18 mouse cellular contexts compared by ENCODE assay signal in genomic region chr3:9515527-9515926, GRCm38 (mm10).
DNase-seq lines count a peak whose midpoint lies in the region; ATAC-seq and TF ChIP-seq lines count a peak whose summit lies in the region.
"Had no signal": no experiment of that assay in that cellular context is flagged by ENCODE, and none has a peak within 500 bp of the region (broad histone marks: within the 10 kb centered on the region; RNA-seq: fewer than 3 reads in every experiment).

No protein-coding gene starts in this region.

- DNase-seq in heart, postnatal 25 days (ENCODE audit: low spot score): no peak
- no peak for DNase-seq in lung, adult 18-20 months
- no peak for DNase-seq in left cerebral cortex, adult 2 months (ENCODE audit: extremely low spot score in 1 of 2, low spot score in 2 of 2)
- DNase-seq: cerebellum, adult 18-20 months; cerebellum, postnatal 36 days; kidney, adult 8-10 months; kidney, postnatal 14 days; right cerebral cortex, postnatal 14 days; spleen, adult 18-20 months had no signal

- ATAC-seq in heart, embryonic 15.5 days (replicated peaks; ENCODE audit: insufficient number of reproducible peaks, insufficient read depth, low FRiP score, low read depth): no peak; the same call in 1 of the 2 replicates
- ATAC-seq: midbrain, embryonic 15.5 days had no signal

- WGBS in heart, embryonic 15.5 days: 27% methylated on average over 8 of the region's 8 CpGs

- H3K9me3 ChIP-seq in heart, embryonic 15.5 days (replicated peaks): no peaks in the 10 kb centered on the region
- no peaks in the 10 kb centered on the region for H3K9me3 ChIP-seq in E14TG2a.4 (ENCODE audit: low read length)
- no peaks in the 10 kb centered on the region for H3K9me3 ChIP-seq in megakaryocyte, embryonic 14.5 days
- H3K9me3 ChIP-seq: forebrain, embryonic 12.5 days; G1E; lung, embryonic 15.5 days; midbrain, embryonic 15.5 days; neural tube, embryonic 15.5 days had no signal

- H3K4me1 ChIP-seq in heart, embryonic 15.5 days (replicated peaks): peaks cover 33% of the 10 kb centered on the region
- peaks cover 78% of the 10 kb centered on the region for H3K4me1 ChIP-seq in E14TG2a.4 (replicated peaks; ENCODE audit: low read depth, low read length)
- H3K4me1 ChIP-seq in bone marrow macrophage, adult 2 months (ENCODE audit: control insufficient read depth, insufficient read depth, low read length): peaks cover 47% of the 10 kb centered on the region
- peaks cover 38% of the 10 kb centered on the region for H3K4me1 ChIP-seq in megakaryocyte, embryonic 14.5 days

- H3K4me2 ChIP-seq in heart, embryonic 15.5 days: no peak overlapping the region
- H3K4me2 ChIP-seq: forebrain, embryonic 12.5 days; lung, embryonic 15.5 days; midbrain, embryonic 15.5 days; neural tube, embryonic 15.5 days had no signal

- TF ChIP-seq POLR2A in bone marrow macrophage, adult 2 months (IDR thresholded peaks at IDR 0.05; ENCODE audit: borderline replicate concordance, low read depth, low read length): no peak

- no peak overlapping the region for H3K4me3 ChIP-seq in heart, embryonic 15.5 days
- peak overlapping the region; percentile 50 for H3K4me3 ChIP-seq in E14TG2a.4 (replicated peaks; ENCODE audit: low read length)
- no peak overlapping the region for H3K4me3 ChIP-seq in bone marrow macrophage, adult 2 months (ENCODE audit: insufficient read depth, low read length)
- H3K4me3 ChIP-seq in megakaryocyte, embryonic 14.5 days (replicated peaks): peak overlapping the region; percentile 38
- H3K4me3 ChIP-seq in left cerebral cortex, adult 2 months: no peak overlapping the region
- H3K4me3 ChIP-seq: forebrain, embryonic 12.5 days; lung, embryonic 15.5 days; midbrain, embryonic 15.5 days; neural tube, embryonic 15.5 days had no signal

- intact Hi-C loops in heart, postnatal 25 days (cut with DNase I): no loop called here
- intact Hi-C loops in left cerebral cortex, adult 2 months (cut with DNase I): no loop called here

- H3K9ac ChIP-seq in heart, embryonic 15.5 days: no peak overlapping the region
- H3K9ac ChIP-seq: forebrain, embryonic 12.5 days; lung, embryonic 15.5 days; midbrain, embryonic 15.5 days; neural tube, embryonic 15.5 days had no signal

- no peak for TF ChIP-seq CTCF in E14TG2a.4 (conservative IDR thresholded peaks at IDR 0.05; ENCODE audit: low read length)
- no peak for TF ChIP-seq CTCF in bone marrow macrophage, adult 2 months (IDR thresholded peaks at IDR 0.05; ENCODE audit: low read depth, low read length)
- no peak for TF ChIP-seq CTCF in left cerebral cortex, adult 2 months (IDR thresholded peaks at IDR 0.05)

- no peaks in the 10 kb centered on the region for H3K27me3 ChIP-seq in heart, embryonic 15.5 days
- H3K27me3 ChIP-seq in E14TG2a.4 (ENCODE audit: insufficient read depth, low read length): no peaks in the 10 kb centered on the region
- H3K27me3 ChIP-seq in megakaryocyte, embryonic 14.5 days (replicated peaks): no peaks in the 10 kb centered on the region
- H3K27me3 ChIP-seq: lung, embryonic 15.5 days; midbrain, embryonic 15.5 days; neural tube, embryonic 15.5 days had no signal

- no peaks in the 10 kb centered on the region for H3K36me3 ChIP-seq in heart, embryonic 15.5 days
- peaks cover 8% of the 10 kb centered on the region for H3K36me3 ChIP-seq in E14TG2a.4 (ENCODE audit: insufficient read depth, low read length)
- H3K36me3 ChIP-seq in megakaryocyte, embryonic 14.5 days (replicated peaks; ENCODE audit: low read length): no peaks in the 10 kb centered on the region
- H3K36me3 ChIP-seq: forebrain, embryonic 12.5 days; G1E; lung, embryonic 15.5 days; midbrain, embryonic 15.5 days; neural tube, embryonic 15.5 days had no signal

- H3K27ac ChIP-seq in heart, embryonic 15.5 days: peak overlapping the region; percentile 13
- H3K27ac ChIP-seq in bone marrow macrophage, adult 2 months (ENCODE audit: insufficient read depth, low read depth, low read length): peak overlapping the region; percentile 64
- H3K27ac ChIP-seq in left cerebral cortex, adult 2 months: no peak overlapping the region
- H3K27ac ChIP-seq: forebrain, embryonic 12.5 days; lung, embryonic 15.5 days; midbrain, embryonic 15.5 days; neural tube, embryonic 15.5 days had no signal

Comparison
In these comparisons a context has a peak if more than half of its experiments do, and no peak if none do; other contexts are left out.
1. H3K4me3 ChIP-seq: peak in E14TG2a.4 (single experiment) and megakaryocyte, embryonic 14.5 days (single experiment); none in heart, embryonic 15.5 days (single experiment), bone marrow macrophage, adult 2 months (single experiment) and left cerebral cortex, adult 2 months (single experiment).